Mouse (Mus musculus) mouse trophoblast stem cell (cell line): Measurements from ENCODE around the gene Eno1.
"Not testable (repeated sequence)": the region's sequence is repeated elsewhere in the genome, so short reads cannot be mapped to it uniquely, and the experiment has no call there.

Source experiments
- in situ Hi-C, 2 experiments: fragments of 300-500 bp; cut with MseI, MboI; formaldehyde crosslinking; loops; 2 replicates in 1 of 2; 3 replicates in 1 of 2; pipeline ENCODE4 v1.15.1; 2025

Eno1 gene

DNA sequence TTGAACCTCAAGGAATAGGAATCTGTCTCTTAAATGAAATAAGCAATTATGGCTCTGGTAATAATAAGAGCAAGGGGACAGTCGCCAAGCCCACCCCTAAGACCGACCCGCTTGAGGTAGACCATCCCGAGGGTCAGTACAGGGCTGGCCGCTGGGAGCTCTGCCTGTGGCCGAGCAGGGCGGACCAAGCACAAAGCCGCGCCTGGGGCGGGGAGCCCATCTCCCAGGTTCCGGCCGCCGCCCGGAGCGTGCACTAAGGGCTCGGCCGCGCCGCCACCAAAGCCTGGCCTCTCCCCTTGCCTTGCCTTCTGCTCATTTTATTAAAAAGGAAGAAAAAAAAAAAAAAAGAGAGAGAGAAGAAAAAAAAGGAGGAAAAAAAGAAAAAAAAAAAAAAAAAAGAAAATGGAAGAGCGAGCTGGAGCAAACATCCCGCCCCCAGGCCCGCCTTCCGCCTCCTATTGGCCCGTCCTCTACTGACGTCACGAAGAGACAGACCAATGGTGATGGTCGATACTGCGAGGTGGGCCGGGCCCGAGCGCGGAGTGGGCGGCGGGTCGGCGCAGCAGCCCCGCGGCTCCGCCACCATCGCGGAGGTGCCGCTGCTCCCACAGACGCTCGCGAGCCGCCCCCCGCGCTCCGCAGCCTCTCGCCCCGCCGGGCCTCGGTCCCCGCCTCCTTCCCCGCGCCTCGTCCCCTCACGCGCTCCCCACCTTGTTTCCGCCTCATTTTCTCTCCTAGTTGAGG lies 44.7 kb downstream of the Eno1 start, which contains the start of gene Rere:
TSS of gene Rere (plus strand) at position 629 of the 744 bp plus-strand sequence.
- in situ Hi-C loops = no loop called here

DNA sequence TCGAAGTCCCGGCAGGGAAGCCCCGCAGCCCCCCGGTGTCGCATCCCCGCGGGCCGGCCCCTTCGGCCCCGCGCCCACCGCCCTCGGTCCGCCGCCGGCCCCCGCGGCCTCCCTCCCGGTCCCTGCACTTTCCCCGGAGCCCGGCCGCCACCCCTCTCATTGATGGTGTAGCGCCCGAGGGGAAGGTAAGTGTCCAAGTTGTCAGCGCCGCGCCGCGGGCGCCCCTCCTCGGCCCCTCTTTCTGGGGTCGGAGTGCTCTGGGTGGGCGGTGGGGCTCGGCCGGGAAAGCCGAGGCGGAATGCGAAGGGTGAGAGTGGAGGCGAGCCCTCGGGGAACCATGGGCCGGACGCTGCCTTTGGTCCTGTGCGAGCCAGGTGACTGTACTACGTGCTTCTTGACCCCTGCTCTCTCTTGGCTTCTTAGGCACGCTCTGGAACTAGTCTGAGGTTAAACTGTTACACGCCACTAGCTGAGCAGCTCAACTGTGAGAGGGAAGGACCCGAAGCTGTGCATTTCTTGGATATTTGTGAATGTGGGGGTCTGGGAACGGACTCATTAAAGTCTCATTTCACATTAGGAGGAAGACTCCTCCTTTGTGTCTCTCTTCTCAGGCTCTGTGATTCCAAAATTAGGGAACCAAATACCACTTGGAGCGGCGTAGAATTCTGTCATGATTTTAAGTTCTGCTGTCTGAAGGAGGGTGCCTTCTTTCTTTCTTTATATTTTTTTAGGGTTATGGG lies 45.5 kb downstream of the Eno1 start:
- in situ Hi-C loops = no loop called here

DNA sequence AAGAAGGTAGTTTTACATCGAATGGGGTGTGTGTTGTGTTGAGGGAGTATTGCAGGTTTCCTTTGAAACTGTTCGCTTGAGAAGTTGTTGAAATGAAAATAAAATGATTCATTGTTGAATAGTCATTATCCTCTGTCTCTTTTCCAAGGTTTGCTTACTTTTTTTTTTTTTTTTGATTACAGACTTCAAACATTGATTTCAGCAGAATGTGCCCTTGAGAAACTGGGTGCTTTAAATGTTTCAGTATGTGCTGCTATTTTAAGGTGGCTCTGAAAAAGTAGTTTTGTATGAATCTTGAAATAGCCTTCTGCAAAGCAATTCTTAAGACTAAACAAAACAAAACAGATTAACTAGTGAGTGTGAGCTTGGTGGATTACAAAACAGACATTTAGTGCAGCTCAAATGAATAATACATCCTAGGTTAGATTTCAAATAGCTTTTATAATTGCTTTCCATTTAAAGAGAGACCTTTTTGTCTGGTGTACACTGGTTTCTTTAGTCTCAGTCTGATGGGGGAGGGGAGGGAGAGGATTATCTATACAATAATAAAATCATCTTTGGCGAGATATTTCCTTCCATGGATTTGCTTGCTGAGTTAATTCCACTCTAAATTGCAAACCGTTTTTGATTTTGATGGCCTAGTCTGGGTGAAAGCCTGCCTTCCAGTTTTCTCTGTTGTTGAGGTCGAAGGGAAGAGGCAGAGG lies 46.3 kb downstream of the Eno1 start:
- in situ Hi-C loops = no loop called here

DNA sequence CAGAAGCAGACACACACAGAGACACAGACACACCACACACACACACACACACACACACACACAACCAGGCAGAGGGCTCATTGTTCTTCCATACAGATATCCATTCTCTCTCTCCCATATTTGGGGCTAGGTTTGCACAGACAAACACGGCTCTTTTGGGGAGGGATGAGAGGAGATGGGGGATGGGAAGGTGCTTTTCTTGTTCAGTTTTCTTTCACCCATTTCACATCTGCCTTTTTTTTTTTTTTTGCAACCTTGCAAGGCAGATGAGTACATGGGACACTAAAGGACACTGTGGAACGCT lies 46.8 kb downstream of the Eno1 start:
- in situ Hi-C loops = no loop called here

DNA sequence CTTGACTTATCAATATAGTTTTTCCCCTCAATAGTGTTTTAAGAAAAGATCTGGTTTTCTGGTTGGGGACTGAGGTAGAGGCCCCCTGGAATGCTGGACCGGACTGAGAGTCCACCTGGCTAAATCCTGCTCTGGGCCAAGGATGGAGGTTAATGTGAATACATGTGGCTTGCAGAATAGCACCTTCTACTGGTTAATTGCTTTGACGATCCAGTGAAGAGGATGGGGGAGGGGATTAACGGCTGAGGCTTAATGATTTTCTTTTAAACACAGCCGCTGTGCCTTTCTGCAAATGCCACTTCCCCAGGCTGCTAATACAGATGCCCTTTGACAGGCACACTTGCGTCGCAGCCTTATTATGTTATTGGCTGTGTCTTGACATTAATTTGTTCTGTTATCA lies 47.5 kb downstream of the Eno1 start:
- in situ Hi-C loops = no loop called here

DNA sequence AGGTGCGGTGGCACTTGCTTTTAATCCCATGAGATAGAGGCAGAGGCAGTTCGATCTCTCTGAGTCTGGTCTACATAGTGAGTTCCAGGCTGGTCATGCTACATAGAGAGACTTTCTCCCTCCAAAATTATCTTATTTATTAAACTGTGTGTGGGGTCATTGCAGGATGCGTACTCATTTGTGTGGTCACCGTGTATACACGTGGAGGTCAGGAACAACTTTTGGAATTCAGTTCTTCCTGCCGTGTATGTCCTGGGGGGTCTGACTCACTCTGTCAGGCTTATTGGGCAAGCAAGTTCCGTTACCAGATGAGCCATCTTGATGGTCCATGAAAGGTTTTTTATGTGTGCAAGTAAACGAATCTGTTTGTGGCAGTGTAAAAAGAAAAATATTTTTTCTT lies 50.5 kb downstream of the Eno1 start:
- in situ Hi-C loops = no loop called here

DNA sequence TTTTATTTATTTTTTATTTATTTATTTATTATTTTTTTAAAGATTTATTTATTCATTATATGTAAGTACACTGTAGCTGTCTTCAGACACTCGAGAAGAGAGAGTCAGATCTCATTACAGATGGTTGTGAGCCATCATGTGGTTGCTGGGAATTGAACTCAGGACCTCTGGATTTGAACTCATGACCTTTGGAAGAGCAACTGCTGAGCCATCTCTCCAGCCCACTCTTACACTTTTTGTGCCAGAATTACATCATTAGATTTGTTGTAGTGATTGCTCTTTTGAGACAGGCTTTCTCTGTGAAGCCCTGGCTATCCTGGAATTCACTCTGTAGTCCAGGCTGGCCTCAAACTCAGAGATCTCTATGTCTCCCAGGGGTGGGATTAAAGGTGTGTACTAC lies 50.9 kb downstream of the Eno1 start:
- in situ Hi-C loops = not testable (repeated sequence)

DNA sequence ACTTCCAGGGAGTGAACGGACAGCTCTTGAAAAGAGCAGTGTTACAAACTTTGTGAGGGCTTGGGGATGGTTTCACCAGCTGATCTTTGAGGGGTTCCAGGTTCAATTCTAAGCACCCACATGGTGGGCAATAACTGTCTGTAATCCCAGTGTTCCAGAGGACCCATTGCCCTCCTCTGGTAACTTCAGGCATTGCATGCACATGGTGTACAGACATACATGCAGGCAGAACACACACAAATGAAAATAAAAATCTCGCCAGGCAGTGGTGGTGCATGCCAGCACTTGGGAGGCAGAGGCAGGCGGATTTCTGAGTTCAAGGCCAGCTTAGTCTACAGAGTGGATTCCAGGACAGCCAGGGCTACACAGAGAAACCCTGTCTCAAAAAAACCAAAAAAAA lies 55.4 kb downstream of the Eno1 start:
- in situ Hi-C loops = no loop called here

DNA sequence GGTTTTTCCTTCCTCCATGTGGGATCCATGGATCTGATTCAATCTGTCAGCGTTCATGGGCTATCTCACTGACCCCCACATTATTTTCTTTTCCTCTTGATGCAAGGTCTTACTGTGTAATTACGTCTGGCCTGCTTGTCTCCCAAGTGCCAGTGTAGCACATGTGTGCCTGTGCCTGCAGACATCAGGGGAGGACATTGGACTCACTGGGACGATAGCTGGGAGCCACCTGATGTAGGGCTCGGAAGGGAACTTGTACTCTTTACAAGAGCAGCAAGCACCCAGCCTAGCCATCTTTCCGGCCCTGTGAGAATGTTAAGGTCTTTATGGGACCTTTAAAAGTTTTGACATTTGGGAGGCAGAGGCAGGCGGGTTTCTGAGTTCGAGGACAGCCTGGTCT lies 58.3 kb downstream of the Eno1 start:
- in situ Hi-C loops = no loop called here

DNA sequence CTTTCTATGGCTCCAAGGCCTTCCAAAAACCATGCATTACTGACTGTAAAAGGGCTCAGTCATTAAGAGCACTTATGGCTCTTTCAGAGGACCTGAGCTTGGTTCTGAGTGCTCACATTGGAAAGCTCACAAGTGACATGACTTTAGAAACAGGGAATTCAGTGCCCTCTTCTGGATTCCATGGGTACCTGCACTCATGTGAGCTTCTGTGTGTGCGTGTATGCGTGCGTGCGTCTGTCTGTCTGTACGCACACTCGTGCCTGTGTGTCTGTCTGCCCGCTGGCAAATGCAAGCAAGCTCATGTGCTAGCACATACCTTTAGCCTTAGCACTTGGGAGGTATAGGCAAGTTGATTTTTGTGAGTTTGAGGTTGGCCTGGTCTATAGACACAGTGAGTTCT lies 59.4 kb downstream of the Eno1 start:
- in situ Hi-C loops = no loop called here
